Mouse (Mus musculus): ENCODE measurements around the gene 0610012G03Rik. TPM values are rescaled to one million over a fixed set of nuclear protein-coding genes. Genes with fewer than 3 reads are reported as not detected.
A peak's percentile ranks its signal among the peaks of the same experiment; 100 is the strongest.

Gene 0610012G03Rik
- total RNA-seq, 2 experiments from 2014 or later = 39.5 to 42.0 TPM

- DNase-seq (ENCODE audit: low spot score in 2 of 2) = peak; percentile 55 to 63
These were observed 14.3 kb downstream of the 0610012G03Rik start, which contains the start of gene Pigz for GRCm38 (mm10) chr16:31933751-31934549. Gene Pigz (plus strand): TSS chr16:31933851.

- DNase-seq (ENCODE audit: low spot score in 2 of 2) = peak; percentile 85 to 91
These were observed 15.2 kb downstream of the 0610012G03Rik start for GRCm38 (mm10) chr16:31932840-31933697.

GRCm38 (mm10) chr16:31932255-31932654, 16.0 kb downstream of the 0610012G03Rik start:
- no peak for DNase-seq (ENCODE audit: low spot score in 2 of 2)

- peak in 1 of 2 experiments; percentile 45 for DNase-seq (ENCODE audit: low spot score in 2 of 2)
These were observed 17.0 kb downstream of the 0610012G03Rik start for GRCm38 (mm10) chr16:31931330-31931729.

- DNase-seq (ENCODE audit: low spot score in 2 of 2) = no peak
These were observed 20.9 kb downstream of the 0610012G03Rik start for GRCm38 (mm10) chr16:31927412-31927811.

GRCm38 (mm10) chr16:31926547-31927182, 21.6 kb downstream of the 0610012G03Rik start:
- DNase-seq (ENCODE audit: low spot score in 2 of 2) = no peak

GRCm38 (mm10) chr16:31926091-31926490, 22.2 kb downstream of the 0610012G03Rik start:
- DNase-seq (ENCODE audit: low spot score in 2 of 2) = no peak

- DNase-seq (ENCODE audit: low spot score in 2 of 2) = no peak
These were observed 23.9 kb downstream of the 0610012G03Rik start for GRCm38 (mm10) chr16:31924368-31924767.

- DNase-seq (ENCODE audit: low spot score in 2 of 2) = peak; percentile 90
These were observed 30.0 kb downstream of the 0610012G03Rik start for GRCm38 (mm10) chr16:31918248-31918724.

GRCm38 (mm10) chr16:31917776-31918175, 30.5 kb downstream of the 0610012G03Rik start:
- DNase-seq (ENCODE audit: low spot score in 2 of 2) = no peak

- DNase-seq (ENCODE audit: low spot score in 2 of 2) = no peak
These were observed 37.9 kb downstream of the 0610012G03Rik start for GRCm38 (mm10) chr16:31910281-31910847.

- DNase-seq (ENCODE audit: low spot score in 2 of 2) = peak; percentile 55 to 72
These were observed 39.3 kb downstream of the 0610012G03Rik start for GRCm38 (mm10) chr16:31908959-31909358.

- DNase-seq (ENCODE audit: low spot score in 2 of 2) = peak in 1 of 2 experiments; percentile 36
These were observed 41.4 kb downstream of the 0610012G03Rik start for GRCm38 (mm10) chr16:31906896-31907295.

GRCm38 (mm10) chr16:31905891-31906825, 42.1 kb downstream of the 0610012G03Rik start:
- peak in 1 of 2 experiments; percentile 38 for DNase-seq (ENCODE audit: low spot score in 2 of 2)

GRCm38 (mm10) chr16:31905331-31905730, 43.0 kb downstream of the 0610012G03Rik start:
- no peak for DNase-seq (ENCODE audit: low spot score in 2 of 2)

GRCm38 (mm10) chr16:31903239-31903638, 45.1 kb downstream of the 0610012G03Rik start:
- DNase-seq (ENCODE audit: low spot score in 2 of 2) = no peak

GRCm38 (mm10) chr16:31901886-31902285, 46.4 kb downstream of the 0610012G03Rik start:
- DNase-seq (ENCODE audit: low spot score in 2 of 2) = no peak

GRCm38 (mm10) chr16:31898546-31899326, 49.6 kb downstream of the 0610012G03Rik start:
- DNase-seq (ENCODE audit: low spot score in 2 of 2) = peak; percentile 92 to 94
